Mouse (Mus musculus): ENCODE data around the gene Pxdc1. TPM values are rescaled to one million over a fixed set of nuclear protein-coding genes. Genes with fewer than 3 reads are reported as not detected.

Pxdc1 gene
- 10 to 100 TPM in 1 of 2 experiments, 1 to 10 TPM in 1; 7.3 to 14.3 TPM for total RNA-seq (2021)
- long read RNA-seq, experiment 1, transcript Pxdc1-202 (5 exons, 2,684 nt), result major isoform, 13 of 13 reads
- long read RNA-seq, experiment 1, partial matches to known transcripts, result 0 of 13 reads
- long read RNA-seq, experiment 1, other reads (novel, unspliced or antisense), result 0 of 13 reads
- long read RNA-seq, experiment 2, transcript Pxdc1-202 (5 exons, 2,684 nt), result major isoform, 12 of 12 reads
- long read RNA-seq, experiment 2, partial matches to known transcripts, result 0 of 12 reads
- long read RNA-seq, experiment 2, other reads (novel, unspliced or antisense), result 0 of 12 reads

- peak; percentile 45 for DNase-seq
Observed at GRCm38 (mm10) chr13:34653391-34653790, at the start of gene Pxdc1. TSS of gene Pxdc1 (minus strand) at chr13:34653486.

GRCm38 (mm10) chr13:34700630-34701029 is 47.3 kb upstream of the Pxdc1 start:
- no peak for DNase-seq

GRCm38 (mm10) chr13:34700091-34700490 is 46.8 kb upstream of the Pxdc1 start:
- no peak for DNase-seq

GRCm38 (mm10) chr13:34696734-34697332 is 43.5 kb upstream of the Pxdc1 start:
- no peak for DNase-seq

GRCm38 (mm10) chr13:34693111-34693510 is 39.8 kb upstream of the Pxdc1 start:
- DNase-seq, result no peak

- DNase-seq, result no peak
Observed at GRCm38 (mm10) chr13:34691049-34691448, 37.8 kb upstream of the Pxdc1 start.

GRCm38 (mm10) chr13:34685008-34685765 is 31.9 kb upstream of the Pxdc1 start:
- DNase-seq, result no peak

- no peak for DNase-seq
Observed at GRCm38 (mm10) chr13:34683762-34684488, 30.6 kb upstream of the Pxdc1 start.

GRCm38 (mm10) chr13:34683270-34683669 is 30.0 kb upstream of the Pxdc1 start:
- DNase-seq, result no peak

- no peak for DNase-seq
Observed at GRCm38 (mm10) chr13:34676507-34676906, 23.2 kb upstream of the Pxdc1 start.

- no peak for DNase-seq
Observed at GRCm38 (mm10) chr13:34675847-34676383, 22.6 kb upstream of the Pxdc1 start.

GRCm38 (mm10) chr13:34673354-34673753 is 20.1 kb upstream of the Pxdc1 start:
- DNase-seq, result no peak

GRCm38 (mm10) chr13:34669919-34670865 is 16.9 kb upstream of the Pxdc1 start:
- no peak for DNase-seq

GRCm38 (mm10) chr13:34667197-34667596 is 13.9 kb upstream of the Pxdc1 start:
- DNase-seq, result no peak

GRCm38 (mm10) chr13:34665074-34665473 is 11.8 kb upstream of the Pxdc1 start:
- DNase-seq, result no peak

GRCm38 (mm10) chr13:34663762-34664161 is 10.5 kb upstream of the Pxdc1 start:
- DNase-seq, result no peak

GRCm38 (mm10) chr13:34659507-34659906 is 6.2 kb upstream of the Pxdc1 start:
- DNase-seq, result no peak

GRCm38 (mm10) chr13:34656351-34656750 is 3.1 kb upstream of the Pxdc1 start:
- no peak for DNase-seq

GRCm38 (mm10) chr13:34652353-34653241 is 689 bp downstream of the Pxdc1 start:
- peak; percentile 81 for DNase-seq

- no peak for DNase-seq
Observed at GRCm38 (mm10) chr13:34652016-34652352, 1.3 kb downstream of the Pxdc1 start.

Data from gastrocnemius, postnatal 10 days (tissue).